Mouse (Mus musculus): ENCODE results near the gene Gm10337.

Gm10337 gene

GRCm38 (mm10) chr15:102503447-102503846 is at the start of gene Gm10337:
TSS of gene Gm10337 (plus strand) at chr15:102503722.
- DNase-seq = no peak

GRCm38 (mm10) chr15:102455993-102456392 is 47.5 kb upstream of the Gm10337 start:
- peak; percentile 58 for DNase-seq

GRCm38 (mm10) chr15:102458050-102458736 is 45.3 kb upstream of the Gm10337 start:
- DNase-seq = peak; percentile 52

- DNase-seq = peak; percentile 92
Measured at GRCm38 (mm10) chr15:102458904-102459317, 44.6 kb upstream of the Gm10337 start, which contains the start of gene Prr13. TSS of gene Prr13 (plus strand) at chr15:102459028.

- DNase-seq = no peak
Measured at GRCm38 (mm10) chr15:102459381-102459780, 44.1 kb upstream of the Gm10337 start.

- DNase-seq = no peak
Measured at GRCm38 (mm10) chr15:102459847-102460246, 43.7 kb upstream of the Gm10337 start.

GRCm38 (mm10) chr15:102460409-102460808 is 43.1 kb upstream of the Gm10337 start:
- DNase-seq = no peak

- no peak for DNase-seq
Measured at GRCm38 (mm10) chr15:102460971-102461370, 42.6 kb upstream of the Gm10337 start.

GRCm38 (mm10) chr15:102461430-102462075 is 42.0 kb upstream of the Gm10337 start:
- no peak for DNase-seq

GRCm38 (mm10) chr15:102463666-102464065 is 39.9 kb upstream of the Gm10337 start:
- no peak for DNase-seq

- no peak for DNase-seq
Measured at GRCm38 (mm10) chr15:102468675-102469370, 34.7 kb upstream of the Gm10337 start.

GRCm38 (mm10) chr15:102470183-102470604 is 33.3 kb upstream of the Gm10337 start, which contains the start of gene Pcbp2:
TSS of gene Pcbp2 (plus strand) at chr15:102470539.
- DNase-seq = peak; percentile 94

GRCm38 (mm10) chr15:102470605-102471294 is 32.8 kb upstream of the Gm10337 start:
- DNase-seq = peak; percentile 87

GRCm38 (mm10) chr15:102471295-102471645 is 32.3 kb upstream of the Gm10337 start:
- no peak for DNase-seq

- no peak for DNase-seq
Measured at GRCm38 (mm10) chr15:102471727-102472126, 31.8 kb upstream of the Gm10337 start.

- no peak for DNase-seq
Measured at GRCm38 (mm10) chr15:102473246-102473645, 30.3 kb upstream of the Gm10337 start.

- no peak for DNase-seq
Measured at GRCm38 (mm10) chr15:102474520-102474919, 29.0 kb upstream of the Gm10337 start.

GRCm38 (mm10) chr15:102483136-102483535 is 20.4 kb upstream of the Gm10337 start:
- no peak for DNase-seq

GRCm38 (mm10) chr15:102485853-102486252 is 17.7 kb upstream of the Gm10337 start:
- no peak for DNase-seq

GRCm38 (mm10) chr15:102487664-102488063 is 15.9 kb upstream of the Gm10337 start:
- DNase-seq = no peak

- no peak for DNase-seq
Measured at GRCm38 (mm10) chr15:102498322-102498721, 5.2 kb upstream of the Gm10337 start.

- no peak for DNase-seq
Measured at GRCm38 (mm10) chr15:102499370-102499769, 4.2 kb upstream of the Gm10337 start.

GRCm38 (mm10) chr15:102499851-102500250 is 3.7 kb upstream of the Gm10337 start:
- DNase-seq = no peak
